Mouse (Mus musculus) midbrain, postnatal 0 days (tissue): ENCODE data around the gene Sympk. TPM values are rescaled to one million over a fixed set of nuclear protein-coding genes. Genes with fewer than 3 reads are reported as not detected.

ENCODE experiments used
- ATAC-seq: fragments of 200-750 bp; cut with Nextera tagmentation; 2 replicates; pipeline ENCODE4 v1.8.0; 2017; ENCODE audit warnings: moderate number of reproducible peaks, mild to moderate bottlenecking, moderate TSS enrichment, moderate library complexity; ENCODE audit not compliant: low FRiP score
- DNase-seq: peaks from one replicate; pipeline ENCODE4 v3.0.0-alpha.2; 2015; ENCODE audit warnings: low spot score
- H3K27ac ChIP-seq: fragments of 300-500 bp; sonication (generic); 2 replicates; pipeline ENCODE4 v1.5.1; 2014; ENCODE audit warnings: low read depth, mild to moderate bottlenecking, low read length, mixed read lengths
- H3K27me3 ChIP-seq: fragments of 300-500 bp; sonication (generic); 2 replicates; pipeline ENCODE4 v1.6.1; 2014; ENCODE audit warnings: low read length, control low read depth, mixed read lengths; ENCODE audit not compliant: insufficient read depth
- H3K36me3 ChIP-seq: fragments of 300-500 bp; sonication (generic); 2 replicates; pipeline ENCODE4 v1.6.1; 2014; ENCODE audit warnings: low read length, control low read depth, mixed read lengths; ENCODE audit not compliant: insufficient read depth
- H3K4me1 ChIP-seq: fragments of 300-500 bp; sonication (generic); 2 replicates; pipeline ENCODE4 v1.6.1; 2014; ENCODE audit warnings: mild to moderate bottlenecking, control low read depth, antibody characterized with exemption, low read length, mixed read lengths; ENCODE audit not compliant: insufficient read depth
- H3K4me2 ChIP-seq: fragments of 300-500 bp; sonication (generic); 2 replicates; pipeline ENCODE4 v1.6.1; 2014; ENCODE audit warnings: low read depth, mild to moderate bottlenecking, low read length, mixed read lengths; ENCODE audit not compliant: poor library complexity, severe bottlenecking
- H3K4me3 ChIP-seq: fragments of 300-500 bp; sonication (generic); 2 replicates; pipeline ENCODE4 v1.5.1; 2014; ENCODE audit warnings: low read depth, mild to moderate bottlenecking, low read length, moderate library complexity
- H3K9ac ChIP-seq: fragments of 300-500 bp; sonication (generic); replicated peaks from 2 replicates; pipeline ENCODE4 v1.6.1; 2014; ENCODE audit warnings: mild to moderate bottlenecking, low read length, moderate library complexity, mixed read lengths; ENCODE audit not compliant: poor library complexity, severe bottlenecking
- H3K9me3 ChIP-seq: fragments of 300-500 bp; sonication (generic); 2 replicates; pipeline ENCODE4 v1.6.1; 2016; ENCODE audit warnings: low read length, control low read depth
- CTCF ChIP-seq: IDR thresholded peaks from 2 replicates; pipeline ENCODE4 v1.5.1; 2016; ENCODE audit warnings: antibody characterized with exemption, mild to moderate bottlenecking
- WGBS: fragments of 180-500 bp; shearing (Covaris S2); extraction: QIAGEN DNeasy Blood & Tissue Kit; methylation state at CpG from one replicate; pipeline ENCODE4 v1.1.7; 2014; 5-methylcytosine and 5-hydroxymethylcytosine counted together
- polyA plus RNA-seq: library from polyadenylated mRNA; unstranded; fragments of >200 nt; fragmentation: Nextera tagmentation; extraction: Ambion mirVana; gene quantifications from 2 replicates; pipeline ENCODE4 v1.2.1, GENCODE M21; 2015
- total RNA-seq: library from RNA; depleted of rRNA; stranded (reverse); fragments of >200 nt; gene quantifications from 2 replicates; pipeline ENCODE4 v1.2.3, GENCODE M21; 2014

Gene Sympk
- total and polyA plus RNA-seq, 2 experiments from 2014 or later, result 19.5 to 74.2 TPM

- no peak for TF ChIP-seq CTCF
- H3K4me2 ChIP-seq, result no peak overlapping the region
- no peaks in the 10 kb centered on the region for H3K4me1 ChIP-seq
- H3K9ac ChIP-seq, result no peak overlapping the region
- no peak for DNase-seq
- H3K9me3 ChIP-seq, result no peaks in the 10 kb centered on the region
- H3K4me3 ChIP-seq, result no peak overlapping the region
- 39% methylated on average over 4 of the region's 4 CpGs for WGBS
- H3K36me3 ChIP-seq, result peaks cover 54% of the 10 kb centered on the region
- H3K27ac ChIP-seq, result no peak overlapping the region
- ATAC-seq, result no peak
- H3K27me3 ChIP-seq, result no peaks in the 10 kb centered on the region
These were observed 7.5 kb downstream of the Sympk start for GRCm38 (mm10) chr7:19031641-19032040.

- WGBS, result 96% methylated on average over 6 of the region's 6 CpGs
- no peak overlapping the region for H3K9ac ChIP-seq
These were observed 20.4 kb downstream of the Sympk start for GRCm38 (mm10) chr7:19044616-19045015.

GRCm38 (mm10) chr7:19046286-19047069 is 22.3 kb downstream of the Sympk start:
- TF ChIP-seq CTCF, result no peak
- no peaks in the 10 kb centered on the region for H3K4me1 ChIP-seq
- H3K9ac ChIP-seq, result no peak overlapping the region
- no peak for ATAC-seq
- H3K9me3 ChIP-seq, result no peaks in the 10 kb centered on the region
- no peaks in the 10 kb centered on the region for H3K27me3 ChIP-seq
- H3K4me2 ChIP-seq, result no peak overlapping the region
- peak; percentile 61 for DNase-seq
- 94% methylated on average over 11 of the region's 11 CpGs for WGBS
- H3K27ac ChIP-seq, result no peak overlapping the region
- peaks cover 95% of the 10 kb centered on the region for H3K36me3 ChIP-seq
- no peak overlapping the region for H3K4me3 ChIP-seq

More at GRCm38 (mm10) chr7:19044616-19045015, 20.4 kb downstream of the Sympk start:
- no peak for TF ChIP-seq CTCF
- Histone ChIP-seq H3K4me2 (no peak overlapping the region), H3K27ac (no peak overlapping the region), H3K27me3 (no peaks in the 10 kb centered on the region), H3K36me3 (peaks cover 94% of the 10 kb centered on the region), H3K9me3 (no peaks in the 10 kb centered on the region), H3K4me3 (no peak overlapping the region), H3K4me1 (no peaks in the 10 kb centered on the region)
- DNase-seq (no peak), ATAC-seq (no peak)

- ATAC-seq (no peak), DNase-seq (no peak)
- Histone ChIP-seq H3K4me3 (no peak overlapping the region), H3K4me1 (no peaks in the 10 kb centered on the region), H3K9me3 (no peaks in the 10 kb centered on the region), H3K9ac (no peak overlapping the region), H3K27ac (no peak overlapping the region), H3K36me3 (peaks cover 80% of the 10 kb centered on the region), H3K4me2 (no peak overlapping the region), H3K27me3 (no peaks in the 10 kb centered on the region)
- 90% methylated on average over 14 of the region's 14 CpGs for WGBS
- no peak for TF ChIP-seq CTCF
These were observed 23.9 kb downstream of the Sympk start for GRCm38 (mm10) chr7:19048006-19048527.

GRCm38 (mm10) chr7:19049252-19049651 is 25.1 kb downstream of the Sympk start:
- H3K9me3 ChIP-seq, result no peaks in the 10 kb centered on the region
- TF ChIP-seq CTCF, result no peak
- H3K4me3 ChIP-seq, result no peak overlapping the region
- H3K9ac ChIP-seq, result no peak overlapping the region
- 82% methylated on average over 5 of the region's 5 CpGs for WGBS
- no peak overlapping the region for H3K4me2 ChIP-seq
- H3K27ac ChIP-seq, result no peak overlapping the region
- H3K36me3 ChIP-seq, result peaks cover 73% of the 10 kb centered on the region
- no peaks in the 10 kb centered on the region for H3K27me3 ChIP-seq
- DNase-seq (no peak), ATAC-seq (no peak)
- H3K4me1 ChIP-seq, result no peaks in the 10 kb centered on the region

GRCm38 (mm10) chr7:19050172-19050571 is 26.0 kb downstream of the Sympk start:
- Histone ChIP-seq H3K9ac (no peak overlapping the region), H3K36me3 (peaks cover 64% of the 10 kb centered on the region), H3K4me1 (no peaks in the 10 kb centered on the region), H3K9me3 (no peaks in the 10 kb centered on the region), H3K4me2 (no peak overlapping the region), H3K27me3 (no peaks in the 10 kb centered on the region), H3K4me3 (no peak overlapping the region), H3K27ac (no peak overlapping the region)
- DNase-seq (peak; percentile 24), ATAC-seq (no peak)
- 83% methylated on average over 8 of the region's 8 CpGs for WGBS
- TF ChIP-seq CTCF, result no peak
